Mouse (Mus musculus) CD4-positive naive resting alpha-beta T cell, adult 57 days (primary cell): Measurements from ENCODE around the gene Gm10563. TPM values are rescaled to one million over a fixed set of nuclear protein-coding genes. Genes with fewer than 3 reads are reported as not detected.

ENCODE experiments used
- total RNA-seq: library from RNA; stranded (reverse); gene quantifications from one replicate; pipeline ENCODE4 v1.2.4, GENCODE M21; 2023

Gene Gm10563
- not detected for total RNA-seq

GRCm38 (mm10) chr4:155645308-155645707 lies at the start of gene Gm10563:
TSS of gene Gm10563 (minus strand) at chr4:155645408.

DNA sequence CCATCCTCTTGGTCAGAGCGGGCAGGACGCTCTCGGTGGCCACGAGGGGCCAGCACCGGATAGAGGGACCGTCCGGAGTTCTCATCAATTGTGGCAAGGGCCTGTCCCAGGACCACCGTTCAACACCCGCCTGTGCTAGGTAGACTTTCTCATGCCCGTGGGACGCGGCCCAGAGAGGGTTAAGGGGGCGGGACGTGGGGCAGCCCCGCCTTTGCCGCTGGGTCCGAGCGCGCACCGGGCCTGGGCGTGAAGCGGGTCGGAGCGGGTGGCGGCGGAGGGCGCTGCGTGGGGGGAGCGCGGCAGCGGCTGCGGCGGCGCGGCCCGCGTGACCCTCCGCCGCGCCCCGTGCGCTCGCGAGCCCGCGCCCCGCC lies 48.9 kb upstream of the Gm10563 start, which contains the start of gene Fndc10:
Gene Fndc10, plus strand, starts transcription at position 232 of the 371 bp plus-strand sequence.

GRCm38 (mm10) chr4:155668689-155669597 lies 23.7 kb upstream of the Gm10563 start, which contains the start of gene Mib2:
TSS of gene Mib2 (minus strand) at chr4:155669198.

GRCm38 (mm10) chr4:155653086-155653450 lies 7.9 kb upstream of the Gm10563 start, which contains the start of gene Mmp23:
TSS of gene Mmp23 (minus strand) at chr4:155653384.

DNA sequence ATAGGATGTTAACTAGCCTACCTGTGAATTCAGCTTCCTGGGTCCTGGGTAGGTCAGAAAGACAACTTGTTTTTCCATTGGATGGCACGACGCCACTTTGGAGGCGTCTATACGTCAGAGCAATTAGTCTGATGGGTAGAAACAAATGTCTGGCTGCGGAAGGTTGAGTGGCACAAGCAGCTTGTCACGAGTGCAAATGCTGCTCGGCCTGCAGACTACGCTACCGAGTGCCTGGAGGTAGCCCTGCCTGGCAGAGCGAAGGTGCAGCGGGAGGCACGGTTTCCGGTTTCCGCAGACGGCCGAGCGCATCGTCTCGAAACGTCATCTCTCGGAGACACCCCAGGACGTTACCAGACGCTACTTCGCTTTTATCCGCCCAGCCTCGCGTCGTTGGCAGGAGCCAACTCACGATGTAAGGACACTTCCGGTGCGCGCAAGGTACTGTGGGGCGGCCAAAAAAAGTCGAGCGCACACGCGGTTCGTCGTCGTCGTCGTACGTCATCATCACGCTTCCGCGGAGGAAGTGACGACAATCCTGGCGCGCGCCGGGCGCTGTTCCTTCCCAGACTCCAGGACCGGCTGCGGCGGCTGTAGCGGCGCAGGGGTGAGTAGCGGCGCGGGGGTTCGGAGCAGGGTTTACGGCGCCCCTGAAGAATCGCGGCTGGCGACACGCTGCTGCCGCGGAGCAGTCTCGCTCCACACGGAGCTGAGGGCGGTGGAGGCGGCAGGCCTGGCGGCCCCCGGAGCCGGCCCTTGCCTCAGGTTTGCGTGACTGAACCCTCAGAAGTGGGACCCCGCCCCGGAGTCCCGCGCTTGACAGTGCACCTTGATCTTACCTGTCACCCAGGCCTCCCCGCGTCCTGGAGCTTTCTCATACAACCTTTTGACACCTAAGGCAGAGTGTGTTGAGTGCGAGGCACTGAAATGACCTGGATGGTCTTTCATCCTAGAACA lies 20.6 kb downstream of the Gm10563 start, which contains the start of gene Cdk11b:
Gene Cdk11b, plus strand, starts transcription at position 517 of the 954 bp plus-strand sequence.

GRCm38 (mm10) chr4:155601091-155601996 lies 43.9 kb downstream of the Gm10563 start, which contains the start of gene Slc35e2:
TSS of gene Slc35e2 (plus strand) at chr4:155601416.

Other genes with a start within 250 kb of the Gm10563 start
- gene Gabrd, start 247.3 kb downstream of the Gm10563 start, total RNA-seq, result not detected
- gene Cfap74, start 236.2 kb downstream of the Gm10563 start, total RNA-seq, result 1.1 TPM
- gene Tmem52, start 176.3 kb downstream of the Gm10563 start, total RNA-seq, result not detected
- gene Gnb1, start 154.0 kb downstream of the Gm10563 start, total RNA-seq, result 256 TPM
- gene Nadk, start 83.0 kb downstream of the Gm10563 start, total RNA-seq, result 54.8 TPM
- 32.4 TPM for gene Slc35e2, start 44.0 kb downstream of the Gm10563 start, total RNA-seq
- gene Cdk11b, start 20.6 kb downstream of the Gm10563 start, total RNA-seq, result 164 TPM
- gene Mmp23, start 8.0 kb upstream of the Gm10563 start, total RNA-seq, result 0.71 TPM
- gene Mib2, start 23.8 kb upstream of the Gm10563 start, total RNA-seq, result 47.1 TPM
- 10.1 TPM for gene Fndc10, start 48.9 kb upstream of the Gm10563 start, total RNA-seq
- gene Ssu72, start 59.4 kb upstream of the Gm10563 start, total RNA-seq, result 79.3 TPM
- gene Tmem240, start 89.4 kb upstream of the Gm10563 start, total RNA-seq, result 1.0 TPM
- gene Atad3a, start 115.7 kb upstream of the Gm10563 start, total RNA-seq, result 54.1 TPM
- gene Vwa1, start 129.3 kb upstream of the Gm10563 start, total RNA-seq, result not detected
- gene Tmem88b, start 140.5 kb upstream of the Gm10563 start, total RNA-seq, result not detected
- gene Ankrd65, start 145.0 kb upstream of the Gm10563 start, total RNA-seq, result not detected
- gene Mrpl20, start 157.5 kb upstream of the Gm10563 start, total RNA-seq, result 39.3 TPM
- gene Ccnl2, start 167.1 kb upstream of the Gm10563 start, total RNA-seq, result 235 TPM
- gene Aurkaip1, start 185.9 kb upstream of the Gm10563 start, total RNA-seq, result 99.7 TPM
- gene Mxra8, start 194.3 kb upstream of the Gm10563 start, total RNA-seq, result 8.3 TPM
- 78.7 TPM for gene Dvl1, start 202.0 kb upstream of the Gm10563 start, total RNA-seq
- gene Tas1r3, start 218.0 kb upstream of the Gm10563 start, total RNA-seq, result 1.6 TPM
- 11.3 TPM for gene Cptp, start 224.0 kb upstream of the Gm10563 start, total RNA-seq
- 68.1 TPM for gene Ints11, start 224.1 kb upstream of the Gm10563 start, total RNA-seq
- gene Pusl1, start 246.4 kb upstream of the Gm10563 start, total RNA-seq, result 35.7 TPM
- gene Acap3, start 246.4 kb upstream of the Gm10563 start, total RNA-seq, result 61.9 TPM